Mouse (Mus musculus) spleen, adult 2 months (tissue): Measurements from ENCODE around the gene Omd.

Experiments used
- CTCF ChIP-seq: fragments of 200-500 bp; IDR thresholded peaks from 2 replicates; pipeline ENCODE4 v1.5.1; 2011; ENCODE audit warnings: mild to moderate bottlenecking, inconsistent platforms; ENCODE audit not compliant: insufficient read depth, insufficient read length, insufficient replicate concordance; ENCODE audit errors: extremely low read depth
- POLR2A ChIP-seq: fragments of 200-500 bp; IDR thresholded peaks from 2 replicates; pipeline ENCODE4 v1.6.1; 2011; ENCODE audit warnings: low read depth, low read length, inconsistent platforms

DNA sequence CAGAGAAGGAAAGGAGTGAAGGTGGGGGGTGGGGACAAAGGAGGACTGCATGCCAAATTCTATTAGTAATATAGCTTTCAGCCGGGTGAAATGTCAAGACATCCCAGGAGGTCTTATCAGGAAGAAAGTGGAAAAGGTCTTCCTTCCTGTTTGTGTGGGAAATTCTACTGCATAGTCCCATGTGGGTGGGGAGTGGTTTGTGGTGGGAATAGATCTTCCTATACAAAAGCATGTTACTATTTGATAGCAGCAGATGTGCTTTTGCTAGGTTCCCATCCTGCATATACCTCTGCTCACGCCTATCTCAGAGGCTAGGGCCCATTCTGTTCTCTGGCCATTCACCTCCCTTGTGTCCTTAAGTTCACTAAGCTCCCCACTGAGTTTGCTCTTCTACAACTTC lies 21.4 kb upstream of the Omd start:
- TF ChIP-seq CTCF: no peak
- no peak for TF ChIP-seq POLR2A
